Mouse (Mus musculus) CH12.LX (cell line): Measurements from ENCODE around the gene Sept8. TPM values are rescaled to one million over a fixed set of nuclear protein-coding genes. Genes with fewer than 3 reads are reported as not detected.

Experiments
- DNase-seq: peaks from one replicate; pipeline ENCODE4 v3.0.0-alpha.2; 2013; ENCODE audit errors: extremely low read depth
- H3K27ac ChIP-seq: 2 replicates; pipeline ENCODE4 v1.5.1; 2012; ENCODE audit warnings: low read depth, mild to moderate bottlenecking, control low read depth, moderate library complexity; ENCODE audit not compliant: insufficient read depth
- H3K27me3 ChIP-seq: replicated peaks from 2 replicates; pipeline ENCODE3; 2012; ENCODE audit warnings: inconsistent platforms
- H3K36me3 ChIP-seq, 2 experiments: replicated peaks in 1 of 2; 2 replicates each; pipeline versions ENCODE3 to v1.6.1; 2012; ENCODE audit warnings: inconsistent platforms in 1 of 2, low read length in 1 of 2, mild to moderate bottlenecking in 1 of 2, mixed read lengths in 1 of 2, moderate library complexity in 1 of 2; ENCODE audit not compliant: control insufficient read depth in 1 of 2, insufficient read depth in 1 of 2
- H3K4me1 ChIP-seq, 2 experiments: 2 replicates each; pipeline ENCODE4 v1.6.1; 2012; ENCODE audit warnings: inconsistent platforms in 1 of 2, moderate library complexity in 1 of 2; ENCODE audit not compliant: insufficient read depth in 2 of 2, control insufficient read depth in 1 of 2
- H3K4me2 ChIP-seq: 2 replicates; pipeline ENCODE4 v1.6.1; 2012; ENCODE audit warnings: low read depth, mild to moderate bottlenecking, control low read depth; ENCODE audit not compliant: poor library complexity, insufficient read depth, severe bottlenecking
- H3K4me3 ChIP-seq, 3 experiments: fragments of 150-350 bp in 1 of 3; sonication (generic) in 1 of 3; replicated peaks in 1 of 3; 2 replicates each; pipeline versions ENCODE3 to v1.5.1; 2011 to 2012; ENCODE audit warnings: low read depth in 2 of 3, low read length in 2 of 3, mild to moderate bottlenecking in 2 of 3, moderate library complexity in 2 of 3, control low read depth in 1 of 3, improper control_type of control experiment in 1 of 3, inconsistent platforms in 1 of 3, mixed read lengths in 1 of 3; ENCODE audit not compliant: poor library complexity in 1 of 3
- H3K79me2 ChIP-seq: replicated peaks from 2 replicates; pipeline ENCODE4 v1.6.1; 2012; ENCODE audit warnings: mild to moderate bottlenecking, moderate library complexity; ENCODE audit not compliant: control insufficient read depth, poor library complexity, insufficient read depth, severe bottlenecking; ENCODE audit errors: extremely low read depth
- H3K9ac ChIP-seq: 2 replicates; pipeline ENCODE4 v1.6.1; 2012; ENCODE audit warnings: low read depth, mild to moderate bottlenecking, control low read depth, moderate library complexity; ENCODE audit not compliant: insufficient read depth
- H3K9me3 ChIP-seq: replicated peaks from 2 replicates; pipeline ENCODE3; 2012; ENCODE audit warnings: low read length, inconsistent platforms, mixed read lengths
- CHD2 ChIP-seq: IDR thresholded peaks from 2 replicates; pipeline ENCODE4 v1.6.1; 2011; ENCODE audit warnings: low read length, improper control_type of control experiment
- CTCF ChIP-seq, 2 experiments: IDR thresholded peaks in 1 of 2; conservative IDR thresholded peaks in 1 of 2; 2 replicates each; pipeline ENCODE4 v1.5.1; 2011 to 2012; ENCODE audit warnings: low read depth in 2 of 2, low read length in 2 of 2, improper control_type of control experiment in 1 of 2, inconsistent platforms in 1 of 2, mild to moderate bottlenecking in 1 of 2, moderate library complexity in 1 of 2
- ETS1 ChIP-seq: conservative IDR thresholded peaks from 2 replicates; pipeline ENCODE4 v1.6.1; 2012; ENCODE audit warnings: low read depth, mild to moderate bottlenecking, inconsistent platforms, low read length, improper control_type of control experiment, moderate library complexity
- JUN ChIP-seq: IDR thresholded peaks from 2 replicates; pipeline ENCODE4 v1.6.1; 2011; ENCODE audit warnings: low read depth, mild to moderate bottlenecking, low read length, improper control_type of control experiment, moderate library complexity; ENCODE audit not compliant: insufficient read depth
- KAT2A ChIP-seq: IDR thresholded peaks from 2 replicates; pipeline ENCODE4 v1.6.1; 2012; ENCODE audit warnings: low read length, improper control_type of control experiment, inconsistent platforms; ENCODE audit not compliant: insufficient replicate concordance
- MAFK ChIP-seq: IDR thresholded peaks from 2 replicates; pipeline ENCODE4 v1.6.1; 2011; ENCODE audit warnings: low read length, improper control_type of control experiment; ENCODE audit not compliant: insufficient replicate concordance
- MAX ChIP-seq: IDR thresholded peaks from 2 replicates; pipeline ENCODE4 v1.6.1; 2011; ENCODE audit warnings: low read length, improper control_type of control experiment
- MYC ChIP-seq: IDR thresholded peaks from 2 replicates; pipeline ENCODE4 v1.6.1; 2011; ENCODE audit warnings: low read depth, mild to moderate bottlenecking, improper control_type of control experiment, low read length
- NELFE ChIP-seq: IDR thresholded peaks from 2 replicates; pipeline ENCODE4 v1.6.1; 2011; ENCODE audit warnings: low read depth, low read length, improper control_type of control experiment
- POLR2AphosphoS2 ChIP-seq: IDR thresholded peaks from 2 replicates; pipeline ENCODE4 v1.6.1; 2011; ENCODE audit warnings: low read depth, low read length, improper control_type of control experiment
- RAD21 ChIP-seq: IDR thresholded peaks from 2 replicates; pipeline ENCODE4 v1.6.1; 2011; ENCODE audit warnings: low read depth, mild to moderate bottlenecking, low read length, improper control_type of control experiment, moderate library complexity
- SIN3A ChIP-seq: IDR thresholded peaks from 2 replicates; pipeline ENCODE4 v1.6.1; 2012; ENCODE audit warnings: low read length, improper control_type of control experiment, inconsistent platforms
- TBP ChIP-seq: conservative IDR thresholded peaks from 2 replicates; pipeline ENCODE4 v1.6.1; 2011; ENCODE audit warnings: low read depth, low read length, improper control_type of control experiment
- UBTF ChIP-seq: IDR thresholded peaks from 2 replicates; pipeline ENCODE4 v1.6.1; 2012; ENCODE audit warnings: low read depth, mild to moderate bottlenecking, inconsistent platforms, low read length, improper control_type of control experiment, moderate library complexity
- dilution Hi-C: fragments of 300-500 bp; cut with MboI; formaldehyde crosslinking; loops from 2 replicates; pipeline ENCODE4 v1.14.3; 2020; ENCODE audit warnings: low sequenced_read_pairs; ENCODE audit not compliant: extremely low pct_unique_long_range_greater_than_20kb, extremely low pct_ligation_motif_present
- in situ Hi-C: fragments of 300-500 bp; cut with MboI; formaldehyde crosslinking; loops from 3 replicates; pipeline ENCODE4 v1.14.3; 2019; ENCODE audit warnings: low sequenced_read_pairs, low pct_ligation_motif_present, low pct_unique_long_range_greater_than_20kb, mixed read lengths
- polyA plus RNA-seq: library from polyadenylated mRNA; unstranded; fragments of >175 nt; gene quantifications from 2 replicates; pipeline ENCODE4 v1.2.1, GENCODE M21; 2012; ENCODE audit warnings: low read depth; ENCODE audit not compliant: insufficient read length
- total RNA-seq, 2 experiments: library from RNA; depleted of rRNA; stranded (reverse); fragments of 300-350 nt in 1 of 2; fragments of >200 nt in 1 of 2; gene quantifications; 2 replicates each; pipeline ENCODE4 v1.2.3; 2012 to 2014

The Sept8 gene
- total and polyA plus RNA-seq, 3 experiments: 8.5 to 21.9 (median 15.2) TPM

GRCm38 (mm10) chr11:53479783-53480301 lies 39.2 kb upstream of the Sept8 start, which contains the start of the genes Gm9945 and Sowaha:
Gene Gm9945 (plus strand): TSS chr11:53480166.
Gene Sowaha (minus strand): TSS chr11:53480274.
- in situ Hi-C loops (no loop called here), dilution Hi-C loops (no loop called here)
- H3K4me3 ChIP-seq: no peak within 1 kb of the TSS
- H3K4me2 ChIP-seq: no peak within 1 kb of the TSS
- no peak within 1 kb of the TSS for H3K9ac ChIP-seq
- H3K9me3 ChIP-seq: peaks cover 21% of the 10 kb centered on the region
- H3K79me2 ChIP-seq: no peaks in the 10 kb centered on the region
- no peak within 1 kb of the TSS for H3K27ac ChIP-seq
- H3K36me3 ChIP-seq: peaks cover 0 to 2% of the 10 kb centered on the region in 2 experiments
- H3K4me1 ChIP-seq: no peaks in the 10 kb centered on the region
- peaks cover 3% of the 10 kb centered on the region for H3K27me3 ChIP-seq
- TF ChIP-seq CTCF (conservative IDR thresholded peaks at IDR 0.05 in 1 of 2, IDR thresholded peaks at IDR 0.05 in 1 of 2; ENCODE audit: low read depth in 2 of 2, low read length in 2 of 2) (no peak), CHD2 (no peak), MAFK (no peak), UBTF (no peak), JUN (no peak)
- no peak for DNase-seq

GRCm38 (mm10) chr11:53481088-53481730 lies 37.8 kb upstream of the Sept8 start:
- Histone ChIP-seq H3K4me3 (no peak overlapping the region), H3K9me3 (peaks cover 21% of the 10 kb centered on the region), H3K27ac (no peak overlapping the region), H3K79me2 (no peaks in the 10 kb centered on the region), H3K36me3 (peaks cover 0 to 2% of the 10 kb centered on the region in 2 experiments), H3K4me1 (no peaks in the 10 kb centered on the region), H3K27me3 (no peaks in the 10 kb centered on the region), H3K4me2 (no peak overlapping the region), H3K9ac (no peak overlapping the region)
- in situ Hi-C loops (no loop called here), dilution Hi-C loops (no loop called here)
- TF ChIP-seq MAX: no peak
- no peak for TF ChIP-seq RAD21
- no peak for TF ChIP-seq SIN3A
- TF ChIP-seq TBP: no peak
- no peak for TF ChIP-seq KAT2A
- no peak for TF ChIP-seq ETS1
- TF ChIP-seq CHD2: no peak
- TF ChIP-seq POLR2AphosphoS2: no peak
- TF ChIP-seq UBTF: no peak
- TF ChIP-seq MYC: no peak
- TF ChIP-seq NELFE: no peak
- no peak for DNase-seq
